Comparison of ENCODE assay signal across 12 mouse cellular contexts in the genomic region with DNA sequence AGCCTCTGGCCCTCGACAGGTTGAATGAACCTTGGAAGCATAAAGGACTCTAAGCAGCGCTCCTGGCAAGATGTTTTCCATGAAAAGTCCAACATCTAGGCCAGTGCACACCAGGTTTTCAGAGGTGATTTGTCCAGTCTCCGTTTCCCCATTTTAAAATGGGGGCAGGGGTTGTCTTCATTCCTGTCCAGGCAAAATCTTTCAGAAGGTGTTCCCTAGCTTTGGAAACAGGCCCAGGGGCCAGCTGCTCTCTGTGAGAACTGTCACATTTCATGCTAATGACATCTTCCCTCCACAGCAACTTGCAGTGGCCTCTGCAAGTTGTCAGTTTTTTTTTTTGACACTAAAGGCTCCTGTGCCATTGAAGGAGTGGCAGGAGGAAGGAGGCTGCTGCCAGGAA.
DNase-seq lines count a peak whose midpoint lies in the region; ATAC-seq lines count a peak whose summit lies in the region.
"Had no signal": no experiment of that assay in that cellular context is flagged by ENCODE, and none has a peak within 500 bp of the region (broad histone marks: within the 10 kb centered on the region; RNA-seq: fewer than 3 reads in every experiment).

No protein-coding gene starts in this region.

- DNase-seq in cerebellum, adult 9-11 months: peak; percentile 70
- peak; percentile 42 for DNase-seq in forebrain, embryonic 14.5 days (ENCODE audit: low spot score)
- DNase-seq in frontal cortex, postnatal 25 days (ENCODE audit: low spot score in 2 of 2): no peak
- DNase-seq in urinary bladder, postnatal 10 days (ENCODE audit: low spot score): no peak
- no peak for DNase-seq in gastrocnemius, postnatal 10 days
- DNase-seq: gastrocnemius, postnatal 14 days; spleen, adult 18-20 months had no signal

- no peaks in the 10 kb centered on the region for H3K27me3 ChIP-seq in intestine, embryonic 16.5 days (replicated peaks; ENCODE audit: control insufficient read depth, insufficient read depth, low read length)
- H3K27me3 ChIP-seq in intestine, embryonic 15.5 days (replicated peaks): peaks cover 3% of the 10 kb centered on the region; the same call in 1 of the 2 replicates
- no peaks in the 10 kb centered on the region for H3K27me3 ChIP-seq in forebrain, embryonic 14.5 days (replicated peaks; ENCODE audit: control insufficient read depth, insufficient read depth, low read length)
- H3K27me3 ChIP-seq in midbrain, embryonic 16.5 days (ENCODE audit: control insufficient read depth, insufficient read depth, low read depth, low read length): no peaks in the 10 kb centered on the region

- H3K27ac ChIP-seq in intestine, embryonic 16.5 days (ENCODE audit: low read length): no peak overlapping the region
- no peak overlapping the region for H3K27ac ChIP-seq in intestine, embryonic 15.5 days
- no peak overlapping the region for H3K27ac ChIP-seq in forebrain, embryonic 14.5 days (ENCODE audit: low read depth, low read length)
- H3K27ac ChIP-seq in midbrain, embryonic 16.5 days (ENCODE audit: low read length): no peak overlapping the region; the same call in 1 of the 2 replicates
- H3K27ac ChIP-seq: kidney, postnatal 0 days; liver, embryonic 15.5 days had no signal

- H3K4me2 ChIP-seq in intestine, embryonic 16.5 days (ENCODE audit: low read depth, low read length): no peak overlapping the region
- H3K4me2 ChIP-seq in intestine, embryonic 15.5 days (replicated peaks): no peak overlapping the region
- peak overlapping the region; percentile 51 for H3K4me2 ChIP-seq in forebrain, embryonic 14.5 days (ENCODE audit: low read length)
- peak overlapping the region; percentile 91 for H3K4me2 ChIP-seq in midbrain, embryonic 16.5 days (ENCODE audit: low read length)
- H3K4me2 ChIP-seq: liver, embryonic 15.5 days had no signal

- H3K9ac ChIP-seq in intestine, embryonic 16.5 days (ENCODE audit: low read depth, low read length): 0 out of 2 replicates have a peak overlapping the region, but pooled peaks have one; percentile 30
- no peak overlapping the region for H3K9ac ChIP-seq in intestine, embryonic 15.5 days
- H3K9ac ChIP-seq in forebrain, embryonic 14.5 days (ENCODE audit: low read length): no peak overlapping the region
- peak overlapping the region; percentile 75 for H3K9ac ChIP-seq in midbrain, embryonic 16.5 days (ENCODE audit: low read depth, low read length)
- H3K9ac ChIP-seq: liver, embryonic 15.5 days had no signal

- 67% methylated on average over 3 of the region's 3 CpGs for WGBS in intestine, embryonic 16.5 days
- WGBS in intestine, embryonic 15.5 days: 56% methylated on average over 3 of the region's 3 CpGs
- 45% methylated on average over 3 of the region's 3 CpGs for WGBS in forebrain, embryonic 14.5 days
- WGBS in midbrain, embryonic 16.5 days: 57% methylated on average over 3 of the region's 3 CpGs

- no peak for ATAC-seq in intestine, embryonic 16.5 days
- no peak for ATAC-seq in intestine, embryonic 15.5 days
- ATAC-seq in forebrain, embryonic 14.5 days: no peak
- ATAC-seq in midbrain, embryonic 16.5 days: no peak

- no peak overlapping the region for H3K4me3 ChIP-seq in intestine, embryonic 16.5 days (ENCODE audit: low read length)
- H3K4me3 ChIP-seq in intestine, embryonic 15.5 days (replicated peaks): no peak overlapping the region
- H3K4me3 ChIP-seq in forebrain, embryonic 14.5 days (ENCODE audit: low read depth, low read length): no peak overlapping the region
- H3K4me3 ChIP-seq in midbrain, embryonic 16.5 days (ENCODE audit: low read depth, low read length): peak overlapping the region; percentile 51
- H3K4me3 ChIP-seq: liver, embryonic 15.5 days had no signal

- no peaks in the 10 kb centered on the region for H3K36me3 ChIP-seq in intestine, embryonic 16.5 days (ENCODE audit: control insufficient read depth, insufficient read depth, low read length)
- no peaks in the 10 kb centered on the region for H3K36me3 ChIP-seq in intestine, embryonic 15.5 days
- no peaks in the 10 kb centered on the region for H3K36me3 ChIP-seq in forebrain, embryonic 14.5 days (ENCODE audit: control insufficient read depth, insufficient read depth, low read length)
- H3K36me3 ChIP-seq in midbrain, embryonic 16.5 days (ENCODE audit: control insufficient read depth, insufficient read depth, low read length): no peaks in the 10 kb centered on the region
- H3K36me3 ChIP-seq: liver, embryonic 15.5 days had no signal

- H3K4me1 ChIP-seq in intestine, embryonic 16.5 days (ENCODE audit: control insufficient read depth, insufficient read depth, low read length): peaks cover 12% of the 10 kb centered on the region
- peaks cover 14% of the 10 kb centered on the region for H3K4me1 ChIP-seq in intestine, embryonic 15.5 days (replicated peaks)
- peaks cover 30% of the 10 kb centered on the region for H3K4me1 ChIP-seq in forebrain, embryonic 14.5 days (ENCODE audit: control insufficient read depth, insufficient read depth, low read length)
- peaks cover 49% of the 10 kb centered on the region for H3K4me1 ChIP-seq in midbrain, embryonic 16.5 days (ENCODE audit: control insufficient read depth, insufficient read depth, low read length)
- H3K4me1 ChIP-seq: liver, embryonic 15.5 days had no signal

- no peaks in the 10 kb centered on the region for H3K9me3 ChIP-seq in intestine, embryonic 16.5 days (ENCODE audit: control insufficient read depth, low read length)
- H3K9me3 ChIP-seq in intestine, embryonic 15.5 days: no peaks in the 10 kb centered on the region
- H3K9me3 ChIP-seq in forebrain, embryonic 14.5 days (replicated peaks; ENCODE audit: control insufficient read depth, low read length): no peaks in the 10 kb centered on the region
- no peaks in the 10 kb centered on the region for H3K9me3 ChIP-seq in midbrain, embryonic 16.5 days (replicated peaks; ENCODE audit: control insufficient read depth, low read length, poor library complexity, severe bottlenecking)
- H3K9me3 ChIP-seq: liver, embryonic 15.5 days had no signal

Comparison
In these comparisons a context has a peak if more than half of its experiments do, and no peak if none do; other contexts are left out.
1. H3K9ac ChIP-seq: peak in intestine, embryonic 16.5 days (single experiment) and midbrain, embryonic 16.5 days (single experiment); none in intestine, embryonic 15.5 days (single experiment) and forebrain, embryonic 14.5 days (single experiment).
2. H3K4me2 ChIP-seq: peak in forebrain, embryonic 14.5 days (single experiment) and midbrain, embryonic 16.5 days (single experiment); none in intestine, embryonic 16.5 days (single experiment) and intestine, embryonic 15.5 days (single experiment).
3. DNase-seq: peak in cerebellum, adult 9-11 months (single experiment) and forebrain, embryonic 14.5 days (single experiment); none in frontal cortex, postnatal 25 days (0 of 2), urinary bladder, postnatal 10 days (single experiment) and gastrocnemius, postnatal 10 days (single experiment).